Mouse (Mus musculus) neutrophil, adult 5-6 weeks (primary cell): ENCODE results near the gene Nutf2. TPM values are rescaled to one million over a fixed set of nuclear protein-coding genes. Genes with fewer than 3 reads are reported as not detected.
"Not testable (repeated sequence)": the region's sequence is repeated elsewhere in the genome, so short reads cannot be mapped to it uniquely, and the experiment has no call there.

ENCODE experiments used
- ATAC-seq: fragments of 151-379, 151-347 bp; 2 replicates; pipeline ENCODE4 v1.8.0; 2017; ENCODE audit warnings: mild to moderate bottlenecking, moderate TSS enrichment; ENCODE audit not compliant: insufficient number of reproducible peaks, poor library complexity, low FRiP score, severe bottlenecking; ENCODE audit errors: extremely low read depth
- total RNA-seq: library from RNA; stranded (forward); fragments of 200-1000 nt; gene quantifications from 2 replicates; pipeline ENCODE4 v1.2.3, GENCODE M21; 2017

Nutf2 gene
- 18.9 and 23.7 TPM in 2 replicates for total RNA-seq

GRCm38 (mm10) chr8:105860143-105860981 is at the start of gene Nutf2:
Gene Nutf2 (plus strand): TSS chr8:105860580.
- peak; percentile 96 for ATAC-seq

- no peak for ATAC-seq
These were observed 49.3 kb upstream of the Nutf2 start for GRCm38 (mm10) chr8:105811061-105811460.

GRCm38 (mm10) chr8:105811543-105811942 is 48.8 kb upstream of the Nutf2 start:
- no peak for ATAC-seq

- ATAC-seq, result no peak
These were observed 47.9 kb upstream of the Nutf2 start for GRCm38 (mm10) chr8:105812511-105812910.

GRCm38 (mm10) chr8:105813241-105813640 is 47.1 kb upstream of the Nutf2 start:
- ATAC-seq, result no peak

- no peak for ATAC-seq
These were observed 40.7 kb upstream of the Nutf2 start for GRCm38 (mm10) chr8:105819659-105820058.

- ATAC-seq, result no peak
These were observed 39.5 kb upstream of the Nutf2 start for GRCm38 (mm10) chr8:105820925-105821324.

GRCm38 (mm10) chr8:105825506-105825905 is 34.9 kb upstream of the Nutf2 start:
- no peak for ATAC-seq

GRCm38 (mm10) chr8:105826379-105826778 is 34.0 kb upstream of the Nutf2 start:
- no peak for ATAC-seq

GRCm38 (mm10) chr8:105826861-105827848 is 33.2 kb upstream of the Nutf2 start, which contains the start of the genes Ranbp10 and Tsnaxip1:
Gene Ranbp10 (minus strand): TSS chr8:105827350.
Gene Tsnaxip1 (plus strand): TSS chr8:105827731.
- ATAC-seq, result peak; percentile 96

GRCm38 (mm10) chr8:105833740-105834139 is 26.6 kb upstream of the Nutf2 start:
- ATAC-seq, result not testable (repeated sequence)

- ATAC-seq, result peak; percentile 87
These were observed 25.1 kb upstream of the Nutf2 start for GRCm38 (mm10) chr8:105835318-105835717.

GRCm38 (mm10) chr8:105836991-105837390 is 23.4 kb upstream of the Nutf2 start:
- ATAC-seq, result peak; percentile 57; the same call in 1 of the 2 replicates

GRCm38 (mm10) chr8:105839209-105839608 is 21.2 kb upstream of the Nutf2 start:
- ATAC-seq, result no peak

GRCm38 (mm10) chr8:105846678-105847077 is 13.7 kb upstream of the Nutf2 start:
- no peak for ATAC-seq

- no peak for ATAC-seq
These were observed 10.4 kb upstream of the Nutf2 start for GRCm38 (mm10) chr8:105850014-105850413.

- no peak for ATAC-seq
These were observed 9.8 kb upstream of the Nutf2 start for GRCm38 (mm10) chr8:105850611-105851010.

- peak; percentile 65 for ATAC-seq
These were observed 8.7 kb upstream of the Nutf2 start for GRCm38 (mm10) chr8:105851651-105852143.

- ATAC-seq, result no peak
These were observed 8.1 kb upstream of the Nutf2 start for GRCm38 (mm10) chr8:105852146-105852729.
